Mouse (Mus musculus): ENCODE data around the gene Gm28043.
"Not testable (repeated sequence)": the region's sequence is repeated elsewhere in the genome, so short reads cannot be mapped to it uniquely, and the experiment has no call there.

The Gm28043 gene

DNA sequence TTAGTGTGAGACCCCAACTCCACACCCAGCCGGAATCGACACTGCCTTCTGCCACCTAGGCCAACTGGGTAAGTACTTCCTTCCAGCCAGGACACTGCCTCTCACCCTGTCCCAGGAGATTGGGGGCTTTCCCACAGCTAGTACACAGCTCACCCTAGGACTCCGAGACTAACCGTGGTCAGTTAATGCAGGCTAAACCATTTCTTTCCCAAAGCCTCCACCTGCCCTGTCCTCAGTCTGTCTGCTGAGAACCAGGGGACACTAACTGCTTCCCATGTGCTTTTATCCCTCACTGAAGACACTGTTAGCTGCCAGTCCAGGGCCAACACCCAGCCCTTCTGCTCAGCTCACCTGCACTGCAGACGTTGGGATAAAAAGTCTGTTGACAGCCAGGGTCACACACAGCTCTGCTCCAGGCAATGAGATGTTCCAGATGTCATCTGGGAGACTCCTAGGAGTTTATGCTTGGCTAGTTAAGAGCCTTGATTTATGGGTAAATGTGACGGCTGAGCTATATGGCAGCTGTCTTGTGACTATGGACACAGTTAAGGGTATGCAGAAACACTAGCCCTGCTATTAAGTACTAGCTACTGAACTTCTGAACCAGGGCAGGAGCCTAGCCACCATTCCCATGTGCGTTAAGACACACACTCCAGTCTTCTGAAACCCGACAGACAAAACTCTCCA is 97.2 kb downstream of the Gm28043 start:
- no peak for DNase-seq (ENCODE audit: low spot score in 2 of 2)

DNA sequence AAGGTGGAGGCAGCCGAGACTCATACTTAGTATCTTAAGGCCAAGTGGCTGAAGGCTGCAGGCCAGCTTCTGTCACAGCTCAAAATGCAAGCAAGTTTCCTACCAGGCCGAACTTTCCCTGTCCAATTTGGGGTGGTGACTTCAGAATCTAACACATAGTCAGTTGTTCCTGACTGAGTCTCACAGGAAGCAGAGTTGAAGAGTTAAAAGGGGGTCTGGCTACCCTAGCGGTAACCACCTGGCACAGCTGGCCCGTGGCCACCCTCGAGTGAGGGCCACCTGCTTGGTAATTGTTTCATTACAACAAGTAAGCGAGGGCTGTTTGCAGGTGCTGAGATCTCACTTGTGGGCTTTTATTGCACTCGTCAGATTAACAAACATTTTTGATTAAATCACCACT is 97.9 kb downstream of the Gm28043 start:
- DNase-seq (ENCODE audit: low spot score in 2 of 2), result no peak

DNA sequence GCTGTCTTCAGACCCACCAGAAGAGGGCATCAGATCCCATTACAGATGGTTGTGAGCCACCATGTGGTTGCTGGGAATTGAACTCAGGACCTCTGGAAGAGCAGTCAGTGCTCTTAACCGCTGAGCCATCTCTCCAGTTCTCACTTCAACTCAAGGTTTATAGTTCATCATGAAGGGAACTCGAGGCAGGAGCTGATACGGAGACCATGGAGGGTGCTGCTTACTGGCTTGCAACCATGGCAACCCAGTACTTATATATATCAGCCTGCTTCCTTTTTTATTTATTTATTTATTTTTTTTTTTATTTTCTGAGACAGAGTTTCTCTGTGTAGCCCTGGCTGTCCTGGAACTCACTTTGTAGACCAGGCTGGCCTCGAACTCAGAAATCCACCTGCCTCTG is 99.1 kb downstream of the Gm28043 start:
- not testable (repeated sequence) for DNase-seq (ENCODE audit: low spot score in 2 of 2)

DNA sequence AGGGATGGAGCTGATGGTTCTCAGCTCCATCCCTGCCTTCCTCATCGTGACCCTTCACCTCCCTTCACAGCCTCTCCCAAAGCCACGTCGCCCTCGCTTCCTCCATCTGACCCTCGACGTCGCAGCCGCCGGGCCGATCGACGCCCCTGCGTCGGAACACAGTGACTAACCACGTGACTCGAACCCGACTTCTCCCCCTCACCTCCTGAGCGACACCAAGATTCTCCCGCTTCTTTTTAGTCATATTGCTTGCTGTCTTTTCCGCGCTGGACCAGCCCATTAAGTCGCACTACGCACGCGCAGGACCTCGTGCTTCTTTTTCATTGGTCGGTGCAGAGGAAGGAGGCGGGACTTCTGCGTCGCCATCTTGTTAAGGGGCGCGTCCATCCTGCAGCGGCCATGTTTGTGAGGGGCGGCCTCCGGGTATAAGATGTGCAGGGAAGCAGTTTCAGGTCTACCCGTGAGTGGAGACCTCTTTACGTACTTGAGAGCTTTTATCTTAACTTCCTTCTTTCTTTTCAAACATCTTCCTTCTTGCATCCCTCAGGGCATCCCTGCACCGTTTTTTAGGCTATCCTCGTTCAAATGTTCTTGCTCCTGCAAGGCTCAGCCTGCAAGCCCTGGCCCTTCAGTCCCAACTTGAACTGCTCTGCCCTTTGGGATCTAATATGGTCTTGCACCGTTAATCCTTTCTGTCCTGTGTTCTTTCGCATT is 102.2 kb downstream of the Gm28043 start, which contains the start of gene Ccdc167:
Ccdc167 (minus strand) TSS at position 313 of the 714 bp plus-strand sequence.
- DNase-seq (ENCODE audit: low spot score in 2 of 2), result peak; percentile 95

DNA sequence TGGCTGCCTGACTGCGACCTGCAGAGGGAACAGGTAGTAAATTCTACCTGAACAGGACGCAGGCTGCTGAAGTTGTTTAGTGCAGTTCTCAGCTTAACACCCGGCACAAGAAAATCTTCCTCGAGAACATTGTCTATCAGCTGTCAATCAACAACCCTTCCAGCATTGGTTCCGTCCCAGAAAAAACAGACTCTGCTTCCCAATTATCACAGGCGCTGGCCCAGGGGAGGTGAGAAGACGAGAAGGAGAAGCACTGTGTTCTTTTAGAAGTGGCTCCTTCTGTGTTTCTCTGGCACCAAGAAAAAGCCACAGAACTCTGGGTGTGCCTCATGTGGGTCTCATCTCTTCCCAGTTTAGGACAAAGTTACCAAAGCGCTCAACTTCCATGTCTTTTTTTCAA is 104.0 kb downstream of the Gm28043 start:
- DNase-seq (ENCODE audit: low spot score in 2 of 2), result no peak

DNA sequence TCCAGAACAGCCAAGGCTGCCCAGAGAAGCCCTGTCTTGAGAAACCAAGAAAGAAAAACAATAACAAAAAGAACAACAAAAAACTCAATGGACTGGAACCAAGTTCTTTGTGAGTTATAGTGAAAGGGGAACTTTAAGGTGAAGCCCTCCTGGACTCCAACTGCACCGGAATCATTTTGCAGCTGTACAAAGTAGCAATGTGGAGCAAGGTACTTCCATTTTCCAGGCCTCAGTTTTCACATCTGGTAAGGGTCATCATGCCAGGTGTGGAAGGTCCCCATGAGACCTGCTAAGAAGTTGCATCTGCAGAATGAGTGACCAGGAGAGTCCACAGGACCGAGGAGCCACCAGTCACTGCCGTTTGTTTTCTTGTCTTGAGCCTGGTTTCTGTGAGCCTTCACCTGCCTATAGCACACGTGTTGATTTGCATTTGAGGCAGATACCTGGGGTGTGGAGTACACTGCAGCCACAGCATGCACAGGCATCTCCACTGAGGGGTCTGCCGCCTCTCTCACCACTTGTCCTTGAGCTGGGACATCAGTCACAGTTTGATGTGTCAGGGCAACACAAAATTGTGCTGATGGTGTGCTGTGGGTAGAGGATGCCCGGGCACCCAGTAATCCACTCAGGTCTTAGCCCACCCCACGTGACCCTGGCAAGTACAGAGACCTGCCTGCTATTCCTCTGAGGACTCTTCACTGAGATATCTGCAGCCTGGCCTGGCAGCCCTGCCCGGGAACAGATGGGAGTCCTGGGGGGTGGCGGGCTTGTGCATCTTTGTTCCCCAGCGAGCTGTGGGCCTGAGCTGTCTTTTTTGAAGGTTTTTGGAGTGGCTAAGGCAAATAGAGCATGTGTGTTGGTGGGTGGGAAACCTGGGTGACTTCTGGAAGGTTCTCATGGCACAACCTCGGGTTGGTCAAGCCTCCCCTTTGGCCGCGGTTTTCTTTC is 105.2 kb downstream of the Gm28043 start:
- no peak for DNase-seq (ENCODE audit: low spot score in 2 of 2)

DNA sequence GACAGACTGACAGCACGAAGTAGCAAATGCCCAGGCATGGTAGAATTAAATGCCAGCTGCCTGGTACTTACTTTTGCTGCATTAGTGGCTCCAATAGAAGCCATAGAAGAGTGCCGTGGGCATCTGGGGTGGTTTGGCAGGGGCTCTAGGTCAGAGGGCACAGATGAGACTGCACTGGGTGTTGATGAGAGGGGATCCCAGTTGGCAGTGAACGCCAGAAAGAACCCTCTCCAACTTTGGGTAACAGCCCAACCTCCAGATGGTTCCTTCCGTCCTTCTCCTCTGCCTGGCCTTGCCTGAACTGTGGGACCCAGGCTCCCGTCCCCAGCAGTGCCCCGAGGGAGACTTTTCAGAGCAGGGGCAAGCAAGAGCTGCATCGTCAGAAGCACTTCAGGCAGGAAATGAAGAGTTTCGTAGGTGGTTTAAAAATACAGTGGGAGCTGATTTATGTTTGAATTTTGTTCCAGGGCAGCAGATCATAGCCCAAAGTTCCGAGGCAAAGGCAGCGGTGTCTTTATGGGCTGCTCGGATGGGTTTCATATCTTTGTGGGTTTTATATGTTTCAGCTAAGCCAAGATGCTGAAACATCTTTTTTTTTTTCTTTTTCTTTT is 106.2 kb downstream of the Gm28043 start:
- DNase-seq (ENCODE audit: low spot score in 2 of 2), result no peak

DNA sequence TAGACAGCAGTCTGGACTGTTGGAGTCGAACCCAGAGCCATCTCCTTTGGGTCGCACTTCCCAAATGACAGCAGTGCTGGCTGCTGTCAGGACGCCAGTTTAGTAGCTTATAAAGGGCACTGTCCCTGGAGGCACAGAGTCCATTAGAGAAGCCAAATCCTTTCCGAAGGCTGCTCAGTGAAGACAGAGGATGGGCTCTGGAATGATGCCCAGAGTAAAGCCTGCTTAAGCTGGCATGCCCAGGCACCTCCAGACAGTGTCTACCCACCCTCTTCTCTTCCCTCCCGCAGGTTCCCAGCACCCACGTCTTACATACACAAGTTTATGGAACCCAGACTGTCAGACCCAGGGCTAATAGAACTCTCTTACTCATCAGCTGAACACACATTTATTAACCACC is 109.9 kb downstream of the Gm28043 start:
- no peak for DNase-seq (ENCODE audit: low spot score in 2 of 2)

DNA sequence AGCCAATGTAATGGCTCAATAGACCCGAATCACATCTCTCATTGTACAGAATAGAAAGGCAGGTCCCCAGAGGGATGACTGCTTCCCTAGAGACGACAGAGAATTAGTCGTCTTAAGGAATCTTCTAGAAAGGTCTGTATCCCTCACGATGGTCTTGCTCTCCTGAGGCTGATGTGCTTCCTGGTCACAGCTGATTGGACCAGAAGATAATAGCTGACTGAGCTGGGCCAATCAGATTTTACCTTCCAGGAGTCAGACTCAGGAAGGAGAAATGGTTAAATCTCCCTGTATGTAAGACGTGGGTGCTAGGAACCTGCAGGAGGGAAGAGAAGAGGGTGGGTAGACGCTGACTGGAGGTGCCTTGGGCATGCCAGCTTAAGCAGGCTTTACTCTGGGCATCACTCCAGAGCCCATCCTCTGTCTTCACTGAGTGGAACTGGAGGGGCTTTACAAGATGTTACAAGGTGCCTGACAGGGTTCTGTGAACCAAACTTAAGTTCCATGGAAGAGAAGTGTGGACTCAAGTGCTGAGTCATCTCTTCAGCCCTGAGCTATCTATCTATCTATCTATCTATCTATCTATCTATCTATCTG is 110.4 kb downstream of the Gm28043 start:
- no peak for DNase-seq (ENCODE audit: low spot score in 2 of 2)

DNA sequence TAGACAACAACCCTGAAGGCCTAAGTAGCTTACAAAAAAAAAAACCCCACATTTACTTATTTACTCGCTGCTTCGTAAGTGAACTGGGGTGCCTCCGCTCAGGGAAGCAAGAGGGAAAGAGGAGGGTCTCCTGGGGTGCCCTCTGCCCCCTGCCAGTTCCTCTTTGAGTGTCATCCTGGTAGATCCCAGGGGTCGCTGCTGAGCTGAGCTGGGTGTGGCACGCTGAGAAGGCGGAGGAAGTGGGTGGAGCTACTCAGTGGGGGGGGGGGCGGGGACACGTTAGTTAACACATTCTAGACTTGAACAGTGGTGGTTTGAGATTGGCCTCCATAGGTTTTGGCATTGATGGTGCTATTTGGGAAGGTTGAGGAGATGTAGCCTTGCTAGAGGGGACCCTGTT is 113.4 kb downstream of the Gm28043 start:
- peak in 1 of 2 experiments; percentile 55 for DNase-seq (ENCODE audit: low spot score in 2 of 2)

DNA sequence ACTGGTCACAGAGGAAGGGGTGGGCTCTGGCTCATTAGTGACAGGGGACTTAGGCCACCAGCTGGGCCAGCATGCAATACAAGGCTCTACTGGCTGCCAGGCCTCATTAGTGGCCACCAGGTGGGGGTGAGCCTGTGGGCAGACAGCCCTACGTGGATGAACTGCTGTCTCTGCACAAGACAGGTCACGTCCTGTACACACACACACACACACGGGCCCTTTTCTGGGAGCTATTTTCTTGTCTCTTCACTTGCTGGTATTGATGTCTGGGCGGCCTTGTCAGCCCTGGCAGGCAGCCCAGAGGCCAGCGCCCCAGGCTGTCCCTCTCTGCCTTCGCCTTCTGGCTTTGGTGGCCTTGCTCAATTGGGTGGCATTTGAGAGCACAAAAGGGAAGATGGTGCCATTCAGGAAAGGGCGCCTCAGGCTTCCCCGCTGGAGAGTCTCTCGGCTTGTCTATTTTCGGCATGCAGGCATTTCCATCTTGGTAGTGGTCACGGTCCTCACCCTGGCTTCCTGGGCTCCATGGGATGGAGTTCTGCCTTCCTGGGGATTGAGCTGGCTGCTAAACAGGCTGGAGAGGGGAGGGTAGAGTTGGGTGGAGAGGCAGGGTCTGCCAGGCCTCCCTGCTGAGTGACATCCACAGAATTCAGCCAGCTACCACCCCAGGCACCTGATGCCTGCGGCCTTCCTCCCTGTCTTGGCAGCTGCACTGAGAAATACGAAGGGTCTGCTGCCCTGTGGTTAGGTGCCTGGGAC is 116.0 kb downstream of the Gm28043 start:
- no peak for DNase-seq (ENCODE audit: low spot score in 2 of 2)

DNA sequence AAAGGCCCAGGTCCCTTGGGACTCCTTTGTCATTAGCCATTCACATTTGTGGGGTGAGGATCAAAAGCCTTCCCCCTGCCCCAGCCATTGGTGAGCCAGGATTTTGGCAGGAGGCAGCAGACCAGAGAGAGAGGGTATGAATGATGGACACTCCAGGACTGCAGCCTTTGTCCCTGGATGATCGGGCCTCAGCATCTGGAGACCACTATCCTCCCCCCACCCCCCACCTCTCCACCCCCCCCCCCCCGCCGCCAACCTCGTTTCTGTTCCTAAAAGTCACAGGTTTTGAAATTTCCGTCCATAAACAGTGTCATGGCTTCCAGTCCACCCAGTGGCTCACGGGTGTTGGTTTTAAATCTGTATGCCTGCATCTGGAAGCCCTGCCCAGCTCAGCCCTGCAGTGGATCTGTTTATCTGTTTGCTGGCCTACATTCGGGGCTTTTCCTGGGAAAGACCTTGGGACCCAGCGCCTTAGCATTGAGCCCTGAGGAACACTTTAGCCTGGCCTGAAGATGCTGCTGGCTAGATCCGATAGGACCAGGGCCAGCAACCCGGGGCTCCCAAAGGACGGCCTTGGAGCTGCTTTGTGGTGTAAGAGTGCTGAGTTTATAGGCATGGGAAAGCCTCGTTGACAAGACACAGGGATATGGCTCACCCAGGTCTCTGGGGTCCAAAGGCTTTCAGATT is 116.7 kb downstream of the Gm28043 start:
- no peak for DNase-seq (ENCODE audit: low spot score in 2 of 2)

DNA sequence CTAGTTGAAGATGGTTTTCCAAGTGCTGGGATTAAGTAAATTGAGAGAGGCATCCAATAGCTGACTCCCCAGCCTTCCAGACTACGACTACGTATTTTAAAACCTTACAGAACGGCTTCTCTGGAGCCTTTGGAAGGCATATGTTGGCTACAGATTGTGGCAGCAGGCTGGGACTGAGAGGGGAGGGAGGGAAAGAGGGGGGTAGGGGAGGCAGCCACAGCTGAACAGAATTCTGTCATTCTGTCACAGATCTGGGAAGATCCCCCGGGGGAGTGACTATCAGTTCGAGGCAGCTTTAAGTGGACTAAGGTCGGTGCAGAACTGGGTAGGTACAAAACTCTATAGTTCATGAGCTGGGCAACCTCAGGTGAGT is 117.3 kb downstream of the Gm28043 start:
- DNase-seq (ENCODE audit: low spot score in 2 of 2), result no peak

DNA sequence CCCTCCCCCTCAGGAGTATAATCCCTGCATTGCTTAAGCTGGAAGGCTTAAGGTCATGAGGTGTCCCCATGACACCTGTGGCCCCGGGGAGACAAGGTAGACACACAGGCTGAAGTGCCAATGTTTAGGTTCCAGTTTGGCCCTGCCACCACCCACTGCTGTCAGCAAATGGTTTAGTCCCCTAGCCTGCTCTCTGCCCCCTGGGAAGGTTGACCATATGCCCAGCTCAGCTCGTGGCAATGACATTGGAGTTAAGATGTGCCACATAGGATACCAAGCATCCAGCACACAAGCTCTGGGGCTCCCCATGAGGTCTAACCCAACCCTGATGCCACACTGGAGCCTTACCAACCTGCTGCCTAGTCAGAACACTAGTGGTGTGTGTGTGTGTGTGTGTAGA is 117.8 kb downstream of the Gm28043 start:
- DNase-seq (ENCODE audit: low spot score in 2 of 2), result no peak

DNA sequence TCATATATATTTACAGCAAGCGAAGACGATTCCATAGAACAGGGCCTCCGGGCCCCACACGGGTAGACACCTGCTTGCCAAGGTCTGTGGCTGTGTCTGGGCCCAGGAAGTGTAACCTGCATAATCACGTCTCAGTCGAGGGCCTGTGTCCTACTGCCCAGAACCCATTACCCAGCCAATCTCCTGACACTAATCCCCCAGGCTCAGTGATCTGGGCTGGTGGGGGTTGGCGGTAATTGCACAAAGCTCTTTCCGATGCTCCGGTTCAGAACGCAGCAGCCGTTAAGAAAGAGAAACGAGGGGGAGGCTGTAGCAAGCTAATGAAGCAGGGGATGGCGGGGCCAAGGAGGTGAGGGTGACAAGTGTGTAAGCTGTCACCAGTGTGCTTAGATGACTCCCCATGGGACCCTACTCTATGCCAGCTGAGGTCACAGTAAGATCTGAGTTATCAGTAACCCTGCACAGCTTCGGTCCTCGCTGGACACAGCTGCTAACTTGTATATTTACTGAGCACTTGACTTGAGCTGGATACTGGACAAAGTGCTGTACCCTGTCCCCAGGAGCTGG is 121.9 kb downstream of the Gm28043 start:
- no peak for DNase-seq (ENCODE audit: low spot score in 2 of 2)

DNA sequence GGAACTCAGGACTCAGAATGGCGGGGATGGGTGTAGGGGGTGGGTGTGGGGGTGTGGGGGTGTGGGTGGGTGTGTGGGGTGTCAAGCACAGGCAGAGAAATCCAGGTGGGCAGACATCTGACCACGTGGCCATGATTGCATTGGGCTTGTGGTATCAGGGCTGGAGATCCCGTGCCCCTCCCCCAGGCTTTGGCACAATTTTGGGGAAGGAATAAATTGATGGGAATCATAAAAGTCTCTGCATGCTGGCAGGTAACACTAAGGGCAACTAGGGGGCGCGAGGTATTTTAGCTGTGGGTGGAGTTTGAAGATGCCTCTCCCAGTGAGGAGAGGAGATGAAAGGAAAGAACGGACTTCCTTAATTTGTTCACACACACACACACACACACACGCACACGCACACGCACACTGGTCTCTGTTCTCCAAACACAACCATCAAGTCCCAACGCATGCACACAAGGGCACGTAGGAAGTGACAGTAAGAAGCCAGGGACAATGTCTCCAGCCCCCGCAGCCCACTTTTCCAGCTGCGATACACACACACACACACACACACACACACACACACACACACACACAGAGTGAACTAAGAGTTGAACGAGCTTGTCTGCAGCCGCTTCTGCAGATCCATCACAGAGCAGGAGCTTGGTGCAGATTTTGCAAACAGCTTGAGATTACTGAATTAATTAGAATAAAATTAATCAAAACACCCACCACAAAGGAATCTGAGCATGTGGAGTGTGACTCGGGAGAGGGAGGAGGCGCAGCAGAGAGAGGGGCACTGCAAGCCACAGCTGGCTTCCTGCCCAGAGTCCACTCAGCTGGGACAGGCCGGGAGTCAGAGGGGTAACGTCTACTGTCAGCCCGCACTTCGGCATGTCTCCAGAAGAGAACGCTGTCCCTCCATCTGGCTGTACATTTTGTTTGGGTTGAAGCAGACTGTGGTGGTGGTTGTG is 123.5 kb downstream of the Gm28043 start:
- no peak for DNase-seq (ENCODE audit: low spot score in 2 of 2)

DNA sequence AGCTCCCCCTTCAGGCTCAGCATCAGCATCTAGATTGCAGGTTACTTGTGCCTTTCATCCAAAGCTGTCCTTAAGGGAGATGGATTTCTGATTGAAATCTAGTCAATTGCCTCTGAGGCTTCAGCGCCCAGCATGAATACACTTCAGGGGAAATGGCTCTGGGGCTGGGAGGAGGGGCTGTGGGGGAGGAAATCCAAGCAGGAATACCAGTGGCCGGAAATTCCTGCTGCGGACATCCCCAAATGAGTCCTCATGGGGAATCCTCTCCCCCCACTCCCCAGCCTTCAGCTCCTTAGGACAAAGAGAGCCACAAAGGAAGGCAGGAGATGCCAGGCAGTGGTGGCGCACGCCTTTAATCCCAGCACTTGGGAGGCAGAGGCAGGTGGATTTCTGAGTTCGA is 132.8 kb downstream of the Gm28043 start:
- DNase-seq (ENCODE audit: low spot score in 2 of 2), result no peak
